Mouse (Mus musculus) E14TG2a.4 (cell line): ENCODE data around the gene Btg4.

ENCODE experiments used
- CTCF ChIP-seq: conservative IDR thresholded peaks from 2 replicates; pipeline ENCODE4 v1.5.1; 2014; ENCODE audit warnings: low read length
- NANOG ChIP-seq: IDR thresholded peaks from 2 replicates; pipeline ENCODE4 v1.6.1; 2014; ENCODE audit warnings: borderline replicate concordance, low read length, mixed read lengths
- POU5F1 ChIP-seq: IDR thresholded peaks from 2 replicates; pipeline ENCODE4 v1.6.1; 2014; ENCODE audit warnings: low read length, borderline replicate concordance

DNA sequence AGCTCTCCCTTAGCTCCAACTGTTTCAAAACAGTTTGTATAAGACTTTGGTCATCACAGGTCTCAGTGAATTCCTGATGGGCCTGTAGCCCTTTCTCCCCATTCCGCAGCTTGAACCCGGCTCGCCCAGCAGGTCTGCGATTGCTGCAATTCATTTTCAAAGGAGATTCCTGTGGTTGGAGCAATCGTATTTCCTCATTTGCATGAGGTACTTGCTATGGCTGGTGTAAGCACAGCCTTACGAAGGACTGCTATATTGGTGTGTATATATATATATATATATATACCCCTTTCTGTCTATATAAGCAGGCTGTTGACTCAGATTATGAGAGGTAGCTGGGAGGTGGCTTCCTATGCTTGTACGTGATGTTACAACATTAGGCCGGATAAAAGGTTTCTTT is 28.4 kb upstream of the Btg4 start:
- no peak for TF ChIP-seq POU5F1
- TF ChIP-seq CTCF, result no peak
- no peak for TF ChIP-seq NANOG
